Mouse (Mus musculus) left cerebral cortex, postnatal 25 days (tissue): ENCODE data around the gene Nr2e3. TPM values are rescaled to one million over a fixed set of nuclear protein-coding genes. Genes with fewer than 3 reads are reported as not detected.
"Not testable (repeated sequence)": the region's sequence is repeated elsewhere in the genome, so short reads cannot be mapped to it uniquely, and the experiment has no call there.

ENCODE experiments used
- DNase-seq, 2 experiments: peaks; one replicate each; pipeline ENCODE4 v3.0.0; 2022; ENCODE audit warnings: low spot score in 2 of 2, mixed read lengths in 1 of 2
- intact Hi-C: fragments of 180-260 bp; cut with DNase I; formaldehyde crosslinking; loops from one replicate; pipeline ENCODE4 v1.15.1; 2025
- total RNA-seq, 2 experiments: library from RNA; stranded (reverse); gene quantifications; 2 replicates each; pipeline ENCODE4 v1.2.3; 2021

Nr2e3 gene
- total RNA-seq, 2 experiments from 2014 or later = not detected

DNA sequence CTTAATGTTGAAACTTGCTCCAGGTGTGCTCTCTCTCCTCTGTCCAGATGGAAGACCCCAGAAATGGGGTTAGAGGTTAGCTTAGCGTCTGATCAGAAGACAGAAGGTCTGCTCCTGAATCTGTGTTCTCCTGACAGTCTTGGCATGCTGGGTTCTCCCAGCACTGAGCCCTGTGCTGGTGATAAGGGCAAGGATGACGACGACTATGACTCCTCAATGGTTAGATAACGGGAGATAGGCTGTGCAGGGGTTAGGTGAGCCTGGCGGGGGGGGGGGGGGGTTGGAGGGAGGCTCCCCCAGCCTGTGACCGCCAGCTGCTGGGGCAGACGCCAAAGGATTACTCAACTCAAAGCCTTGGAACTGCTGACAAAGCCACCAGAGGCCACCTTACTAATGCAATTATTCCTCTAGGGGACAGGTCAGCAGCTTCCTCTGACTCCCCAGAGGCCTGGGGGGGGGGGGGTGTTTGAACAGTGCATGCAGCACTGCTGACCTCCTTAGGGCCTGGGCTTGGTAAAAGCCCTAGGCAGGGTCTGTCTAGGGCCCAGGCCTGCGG, 7.9 kb downstream of the Nr2e3 start:
- intact Hi-C loops = no loop called here
- no peak for DNase-seq

GRCm38 (mm10) chr9:59951943-59952342, 8.5 kb downstream of the Nr2e3 start:
- intact Hi-C loops = no loop called here
- DNase-seq = no peak

- intact Hi-C loops = no loop called here
- no peak for DNase-seq
Measured at GRCm38 (mm10) chr9:59951001-59951750, 9.3 kb downstream of the Nr2e3 start.

DNA sequence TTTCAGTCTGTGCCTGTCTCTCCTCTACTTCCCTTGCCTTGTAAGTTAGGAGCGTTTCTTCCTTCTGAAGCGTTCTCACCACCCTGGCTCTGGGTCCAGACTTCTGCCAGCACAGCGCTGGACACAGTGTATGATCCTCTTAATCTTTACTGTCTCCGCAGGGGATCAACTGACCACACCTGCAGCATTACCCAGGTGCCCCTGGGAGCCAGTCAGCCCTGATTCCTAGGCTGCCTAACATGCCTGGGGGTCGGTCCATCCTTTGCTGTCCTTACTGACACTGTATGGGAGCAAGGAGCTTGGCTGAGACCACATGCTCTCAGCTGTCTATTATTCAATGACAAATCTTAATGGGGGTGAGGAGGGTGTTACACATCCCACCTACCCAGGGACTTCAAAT, 10.5 kb downstream of the Nr2e3 start:
- intact Hi-C loops = no loop called here
- DNase-seq = no peak

DNA sequence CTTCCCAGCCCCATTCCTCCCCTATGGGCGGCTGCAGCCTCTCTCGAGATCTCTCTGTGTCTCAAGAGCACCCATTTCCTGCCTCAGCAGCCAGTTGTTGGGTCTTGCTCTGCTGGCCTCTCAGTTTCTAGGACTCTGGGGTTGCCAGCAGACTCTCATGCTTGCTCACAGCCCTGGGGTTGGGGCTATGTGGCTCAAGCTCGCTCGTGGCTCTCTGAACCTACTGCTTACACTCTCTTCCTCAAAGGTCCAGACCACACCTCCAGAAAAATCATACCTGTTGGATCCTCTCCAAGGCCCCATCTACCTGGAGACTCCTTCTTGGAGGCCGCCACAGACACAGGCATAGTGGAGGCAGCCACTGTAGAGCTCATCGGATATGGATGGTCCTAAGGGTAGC, 10.9 kb downstream of the Nr2e3 start:
- DNase-seq = no peak
- intact Hi-C loops = no loop called here

- intact Hi-C loops = no loop called here
- DNase-seq = no peak
Measured at GRCm38 (mm10) chr9:59948691-59949250, 11.7 kb downstream of the Nr2e3 start.

GRCm38 (mm10) chr9:59948226-59948625, 12.2 kb downstream of the Nr2e3 start:
- no peak for DNase-seq

DNA sequence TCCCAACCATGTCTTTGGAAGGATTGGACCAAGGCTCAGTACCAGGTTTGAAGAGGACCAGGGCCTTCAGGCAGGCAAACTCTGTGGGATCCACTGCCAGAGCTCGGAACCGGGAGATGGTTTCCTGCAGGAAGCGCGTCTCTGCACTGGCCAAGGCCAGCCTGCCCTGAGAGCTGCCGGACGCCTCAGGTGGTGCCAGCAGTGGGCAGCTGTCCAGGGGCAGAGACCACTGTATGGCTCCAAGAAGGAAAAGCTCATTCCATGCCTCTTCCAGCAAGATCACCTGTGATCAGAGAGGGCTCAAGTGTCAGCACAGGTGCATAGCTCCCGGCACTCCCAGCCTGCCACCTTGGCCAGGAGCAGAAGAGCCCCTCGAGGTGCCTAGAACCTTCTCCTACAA, 13.2 kb downstream of the Nr2e3 start:
- no peak for DNase-seq
- intact Hi-C loops = no loop called here

More at GRCm38 (mm10) chr9:59948226-59948625, 12.2 kb downstream of the Nr2e3 start:
- intact Hi-C loops = no loop called here

- intact Hi-C loops = no loop called here
- no peak for DNase-seq
Measured at GRCm38 (mm10) chr9:59945241-59945640, 15.2 kb downstream of the Nr2e3 start.

GRCm38 (mm10) chr9:59943826-59944225, 16.6 kb downstream of the Nr2e3 start:
- no peak for DNase-seq
- intact Hi-C loops = no loop called here

GRCm38 (mm10) chr9:59942501-59943085, 17.9 kb downstream of the Nr2e3 start:
- no peak for DNase-seq
- intact Hi-C loops = no loop called here

- DNase-seq = no peak
- intact Hi-C loops = no loop called here
Measured at GRCm38 (mm10) chr9:59941885-59942350, 18.5 kb downstream of the Nr2e3 start.

DNA sequence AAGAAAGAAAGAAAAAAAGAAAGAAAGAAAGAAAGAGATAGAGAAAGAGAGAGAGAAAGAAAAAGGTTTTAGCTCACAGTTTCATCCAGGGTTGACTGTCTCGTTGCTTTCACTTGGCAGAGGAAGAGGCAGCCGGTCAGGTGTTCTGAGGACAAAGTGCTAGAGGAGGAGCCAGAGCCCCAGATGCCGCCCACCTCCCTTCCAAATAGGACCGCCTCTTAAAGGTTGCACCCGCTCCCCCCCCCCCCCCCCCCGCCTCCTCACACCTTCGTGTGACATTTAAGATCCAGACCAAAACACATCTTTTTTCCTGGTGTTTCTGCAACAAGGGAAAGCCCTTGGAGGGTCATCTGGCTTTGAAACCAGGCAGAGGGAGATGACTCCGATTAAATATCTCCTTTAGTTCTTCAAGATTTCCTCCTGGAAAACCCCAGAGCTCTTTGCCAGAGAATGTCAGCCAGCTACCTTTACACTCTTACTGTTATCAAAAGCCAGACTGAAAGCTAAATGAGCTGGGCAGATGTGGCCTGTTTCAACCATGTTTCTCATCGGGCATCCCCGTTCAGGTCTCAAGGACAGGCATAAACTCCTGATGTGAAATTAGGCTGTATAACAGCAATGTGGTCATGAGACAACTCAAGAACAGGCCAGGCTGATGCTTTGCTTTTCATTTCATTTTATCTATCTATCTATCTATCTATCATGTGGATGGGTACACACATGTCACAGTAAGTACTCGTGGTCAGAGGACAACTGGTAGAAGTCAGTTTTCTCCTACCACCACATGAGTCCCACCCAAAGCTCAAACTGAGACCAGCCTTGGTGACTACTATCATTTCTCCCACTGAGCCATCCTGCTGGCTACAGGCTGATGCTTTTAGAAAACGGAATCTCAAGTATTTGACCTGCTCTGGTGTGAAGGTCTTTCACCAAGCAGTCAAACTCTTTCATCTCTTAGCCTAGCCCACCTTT, 19.3 kb downstream of the Nr2e3 start:
- intact Hi-C loops = no loop called here
- no peak for DNase-seq

GRCm38 (mm10) chr9:59939691-59940090, 20.8 kb downstream of the Nr2e3 start:
- intact Hi-C loops = no loop called here
- DNase-seq = no peak

- DNase-seq = no peak
- intact Hi-C loops = no loop called here
Measured at GRCm38 (mm10) chr9:59938529-59938928, 21.9 kb downstream of the Nr2e3 start.

DNA sequence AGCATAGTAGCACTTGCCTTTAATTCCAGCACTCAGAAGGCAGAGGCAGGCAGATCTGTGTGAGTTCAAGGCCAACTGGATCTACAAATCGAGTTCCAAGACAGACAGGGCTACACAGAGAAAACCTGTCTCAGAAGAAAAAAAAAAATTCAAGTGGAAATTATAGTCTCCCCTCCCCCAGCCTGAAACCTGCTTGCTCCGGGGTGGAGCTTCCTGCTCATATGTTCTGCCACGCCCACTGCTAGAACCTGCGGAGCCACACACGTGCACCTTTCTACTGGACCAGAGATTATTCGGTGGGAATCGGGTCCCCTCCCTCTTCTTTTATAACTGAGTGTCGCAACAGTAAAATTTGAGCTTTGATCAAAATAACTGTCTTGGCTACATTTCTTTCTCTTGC, 24.6 kb downstream of the Nr2e3 start:
- DNase-seq, intact Hi-C loops: not testable (repeated sequence)

- intact Hi-C loops = no loop called here
- DNase-seq = peak in 1 of 2 experiments; percentile 11
Measured at GRCm38 (mm10) chr9:59930248-59930647, 30.2 kb downstream of the Nr2e3 start.

DNA sequence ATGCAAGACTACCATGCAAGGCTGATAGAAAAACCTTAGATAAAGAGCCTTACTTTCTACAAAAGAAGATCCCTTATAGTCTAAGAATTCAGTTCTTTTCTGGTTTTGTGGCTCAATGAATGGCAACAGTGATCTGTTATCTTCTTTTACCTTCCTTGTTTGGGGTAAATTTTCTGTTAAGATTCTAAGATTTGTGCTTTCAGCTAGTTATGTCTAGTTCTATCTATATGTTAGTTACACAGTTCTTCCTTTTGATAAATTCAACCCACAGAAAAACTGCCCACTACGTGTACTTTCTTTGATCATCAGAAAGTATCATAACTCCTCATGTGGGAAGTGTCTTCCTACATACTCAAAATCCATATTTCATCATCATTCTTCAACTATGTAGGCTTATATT, 45.7 kb downstream of the Nr2e3 start:
- no peak for DNase-seq
- intact Hi-C loops = no loop called here

- intact Hi-C loops = no loop called here
- DNase-seq = no peak
Measured at GRCm38 (mm10) chr9:59903382-59903781, 57.1 kb downstream of the Nr2e3 start.
